Mouse (Mus musculus) embryonic facial prominence, embryonic 11.5 days (tissue): ENCODE measurements around the gene Mup15. TPM values are rescaled to one million over a fixed set of nuclear protein-coding genes. Genes with fewer than 3 reads are reported as not detected.
"Not testable (repeated sequence)": the region's sequence is repeated elsewhere in the genome, so short reads cannot be mapped to it uniquely, and the experiment has no call there.

Experiments
- ATAC-seq: fragments of 200-750 bp; cut with Nextera tagmentation; replicated peaks from 2 replicates; pipeline ENCODE4 v1.8.0; 2017; ENCODE audit warnings: low read depth; ENCODE audit not compliant: insufficient number of reproducible peaks, low FRiP score, low TSS enrichment
- DNase-seq: peaks from one replicate; pipeline ENCODE4 v3.0.0-alpha.2; 2015; ENCODE audit warnings: low spot score
- H3K27ac ChIP-seq: fragments of 300-500 bp; sonication (generic); replicated peaks from 2 replicates; pipeline ENCODE4 v1.5.1; 2014; ENCODE audit warnings: mild to moderate bottlenecking, low read depth, low read length, control low read depth
- H3K27me3 ChIP-seq: fragments of 300-500 bp; sonication (generic); 2 replicates; pipeline ENCODE4 v1.6.1; 2014; ENCODE audit warnings: mild to moderate bottlenecking, low read length, moderate library complexity, mixed read lengths; ENCODE audit not compliant: control insufficient read depth, insufficient read depth
- H3K36me3 ChIP-seq: fragments of 300-500 bp; sonication (generic); replicated peaks from 2 replicates; pipeline ENCODE4 v1.6.1; 2014; ENCODE audit warnings: low read depth, mild to moderate bottlenecking, low read length, moderate library complexity, mixed read lengths; ENCODE audit not compliant: control insufficient read depth, insufficient read depth
- H3K4me1 ChIP-seq: fragments of 300-500 bp; sonication (generic); 2 replicates; pipeline ENCODE4 v1.6.1; 2014; ENCODE audit warnings: low read length, mixed read lengths; ENCODE audit not compliant: control insufficient read depth, insufficient read depth
- H3K4me2 ChIP-seq: fragments of 300-500 bp; sonication (generic); 2 replicates; pipeline ENCODE4 v1.6.1; 2014; ENCODE audit warnings: low read depth, mild to moderate bottlenecking, control low read depth, low read length, moderate library complexity
- H3K4me3 ChIP-seq: fragments of 300-500 bp; sonication (generic); 2 replicates; pipeline ENCODE4 v1.5.1; 2014; ENCODE audit warnings: low read depth, low read length, control low read depth
- H3K9ac ChIP-seq: fragments of 300-500 bp; sonication (generic); replicated peaks from 2 replicates; pipeline ENCODE4 v1.6.1; 2014; ENCODE audit warnings: mild to moderate bottlenecking, control low read depth, low read length
- H3K9me3 ChIP-seq: fragments of 300-500 bp; sonication (generic); replicated peaks from 2 replicates; pipeline ENCODE4 v1.6.1; 2016; ENCODE audit warnings: mild to moderate bottlenecking, low read length, inconsistent platforms, mixed read lengths; ENCODE audit not compliant: control insufficient read depth
- WGBS: fragments of 180-500 bp; shearing (Covaris S2); extraction: QIAGEN DNeasy Blood & Tissue Kit; methylation state at CpG from one replicate; pipeline ENCODE4 v1.1.7; 2014; 5-methylcytosine and 5-hydroxymethylcytosine counted together
- polyA plus RNA-seq: library from polyadenylated mRNA; unstranded; fragments of >200 nt; fragmentation: Nextera tagmentation; extraction: Ambion mirVana; gene quantifications from 2 replicates; pipeline ENCODE4 v1.2.1, GENCODE M21; 2014

The Mup15 gene
- polyA plus RNA-seq = not detected in 2 replicates

DNA sequence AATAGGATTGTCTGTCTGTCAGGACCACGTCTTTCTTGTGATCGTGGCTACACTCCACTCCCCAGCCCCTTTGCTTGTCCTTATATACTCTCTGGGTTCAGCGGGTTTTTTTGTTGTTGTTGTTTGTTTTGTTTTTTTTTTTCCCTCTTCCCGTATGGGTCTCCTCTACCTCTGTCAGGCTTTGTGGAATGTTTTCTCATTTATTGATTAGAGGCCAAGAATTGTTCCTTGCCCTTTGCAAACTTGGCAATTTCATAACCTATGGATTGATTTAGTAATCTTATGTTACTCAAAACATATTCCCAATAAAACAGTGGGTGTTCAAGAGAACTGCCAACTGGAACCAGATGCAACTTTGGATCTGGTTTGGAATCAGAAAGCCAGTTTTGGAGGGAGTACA is at the start of gene Mup15:
Gene Mup15, minus strand, starts transcription at position 101 of the 400 bp plus-strand sequence.
- not testable (repeated sequence) for H3K27me3 ChIP-seq, H3K4me1 ChIP-seq, H3K9me3 ChIP-seq, H3K4me3 ChIP-seq, H3K36me3 ChIP-seq, H3K9ac ChIP-seq, ATAC-seq, H3K4me2 ChIP-seq, DNase-seq, H3K27ac ChIP-seq
- no CpG with 5 or more reads among the region's 4 CpGs for WGBS

Other genes with a start within 250 kb of the Mup15 start
- not detected in 2 replicates for gene Mup13, start 211.5 kb downstream of the Mup15 start, polyA plus RNA-seq
- not detected in 2 replicates for gene Mup14, start 135.7 kb downstream of the Mup15 start, polyA plus RNA-seq
- gene Mup16, start 79.8 kb upstream of the Mup15 start, polyA plus RNA-seq = not detected in 2 replicates
- gene Mup17, start 156.1 kb upstream of the Mup15 start, polyA plus RNA-seq = not detected in 2 replicates
- not detected in 2 replicates for gene Mup18, start 234.4 kb upstream of the Mup15 start, polyA plus RNA-seq